Mouse (Mus musculus) kidney, postnatal 25 days (tissue): Measurements from ENCODE around the gene Dmd.
"Not testable (repeated sequence)": the region's sequence is repeated elsewhere in the genome, so short reads cannot be mapped to it uniquely, and the experiment has no call there.

Source experiments
- DNase-seq, 2 experiments: peaks; one replicate each; pipeline ENCODE4 v3.0.0; 2021; ENCODE audit warnings: mixed read lengths in 2 of 2

The Dmd gene

GRCm38 (mm10) chrX:82948630-82949029, at the start of gene Dmd:
TSS of gene Dmd (plus strand) at chrX:82948870.
- no peak for DNase-seq

GRCm38 (mm10) chrX:82901515-82901914, 47.2 kb upstream of the Dmd start:
- no peak for DNase-seq

GRCm38 (mm10) chrX:82987683-82988082, 39.0 kb downstream of the Dmd start:
- DNase-seq, result no peak

GRCm38 (mm10) chrX:83050190-83050589, 101.5 kb downstream of the Dmd start:
- DNase-seq, result no peak

- no peak for DNase-seq
Measured at GRCm38 (mm10) chrX:83116171-83116876, 167.7 kb downstream of the Dmd start.

- no peak for DNase-seq
Measured at GRCm38 (mm10) chrX:83117198-83117597, 168.5 kb downstream of the Dmd start.

GRCm38 (mm10) chrX:83220563-83220962, 271.9 kb downstream of the Dmd start:
- DNase-seq, result no peak

GRCm38 (mm10) chrX:83221050-83221449, 272.4 kb downstream of the Dmd start:
- DNase-seq, result no peak

- DNase-seq, result no peak
Measured at GRCm38 (mm10) chrX:83487598-83487997, 538.9 kb downstream of the Dmd start, which contains the start of gene Tsga8. TSS of gene Tsga8 (minus strand) at chrX:83487924.

- DNase-seq, result peak; percentile 25 to 45
Measured at GRCm38 (mm10) chrX:83674998-83675397, 726.3 kb downstream of the Dmd start.

- no peak for DNase-seq
Measured at GRCm38 (mm10) chrX:83686547-83686946, 737.9 kb downstream of the Dmd start.

- peak in 1 of 2 experiments; percentile 1 for DNase-seq
Measured at GRCm38 (mm10) chrX:83740533-83740932, 791.9 kb downstream of the Dmd start.

- no peak for DNase-seq
Measured at GRCm38 (mm10) chrX:83746301-83747008, 797.8 kb downstream of the Dmd start.

GRCm38 (mm10) chrX:83787406-83787805, 838.7 kb downstream of the Dmd start:
- no peak for DNase-seq

- peak; percentile 11 to 22 for DNase-seq
Measured at GRCm38 (mm10) chrX:83867469-83867868, 918.8 kb downstream of the Dmd start.

- peak in 1 of 2 experiments; percentile 37 for DNase-seq
Measured at GRCm38 (mm10) chrX:83875389-83875788, 926.7 kb downstream of the Dmd start.

GRCm38 (mm10) chrX:83975895-83976294, 1027.2 kb downstream of the Dmd start:
- DNase-seq, result no peak

GRCm38 (mm10) chrX:84001294-84001693, 1052.6 kb downstream of the Dmd start:
- DNase-seq, result peak; percentile 42 to 53

GRCm38 (mm10) chrX:84062431-84062830, 1113.8 kb downstream of the Dmd start:
- DNase-seq, result not testable (repeated sequence)

GRCm38 (mm10) chrX:84165872-84166271, 1217.2 kb downstream of the Dmd start:
- no peak for DNase-seq

- no peak for DNase-seq
Measured at GRCm38 (mm10) chrX:84241297-84241859, 1292.7 kb downstream of the Dmd start.

GRCm38 (mm10) chrX:84330593-84330992, 1381.9 kb downstream of the Dmd start:
- no peak for DNase-seq

- DNase-seq, result no peak
Measured at GRCm38 (mm10) chrX:84332177-84332576, 1383.5 kb downstream of the Dmd start.

GRCm38 (mm10) chrX:84364981-84365380, 1416.3 kb downstream of the Dmd start:
- DNase-seq, result no peak
